Mouse (Mus musculus) liver, postnatal 0 days (tissue): ENCODE results near the gene Cry2. TPM values are rescaled to one million over a fixed set of nuclear protein-coding genes. Genes with fewer than 3 reads are reported as not detected.

Experiments
- ATAC-seq: fragments of 200-750 bp; cut with Nextera tagmentation; 2 replicates; pipeline ENCODE4 v1.8.0; 2017; ENCODE audit warnings: mild to moderate bottlenecking, moderate library complexity
- DNase-seq: peaks from one replicate; pipeline ENCODE4 v3.0.0-alpha.2; 2016
- H3K27ac ChIP-seq: fragments of 300-500 bp; sonication (generic); 2 replicates; pipeline ENCODE4 v1.5.1; 2014; ENCODE audit warnings: antibody characterized with exemption, moderate library complexity, mild to moderate bottlenecking, low read depth
- H3K27me3 ChIP-seq: fragments of 300-500 bp; sonication (generic); 2 replicates; pipeline ENCODE4 v1.6.1; 2014; ENCODE audit warnings: low read length, control low read depth, mixed read lengths; ENCODE audit not compliant: insufficient read depth
- H3K36me3 ChIP-seq: fragments of 300-500 bp; sonication (generic); replicated peaks from 2 replicates; pipeline ENCODE4 v1.6.1; 2014; ENCODE audit warnings: mild to moderate bottlenecking, control low read depth, low read length, moderate library complexity, mixed read lengths; ENCODE audit not compliant: insufficient read depth
- H3K4me1 ChIP-seq: fragments of 300-500 bp; sonication (generic); 2 replicates; pipeline ENCODE4 v1.6.1; 2014; ENCODE audit warnings: antibody characterized with exemption, mild to moderate bottlenecking, control low read depth; ENCODE audit not compliant: insufficient read depth
- H3K4me2 ChIP-seq: fragments of 300-500 bp; sonication (generic); 2 replicates; pipeline ENCODE4 v1.6.1; 2014; ENCODE audit warnings: low read depth, mild to moderate bottlenecking, low read length, moderate library complexity, mixed read lengths
- H3K4me3 ChIP-seq: fragments of 300-500 bp; sonication (generic); 2 replicates; pipeline ENCODE4 v1.5.1; 2014; ENCODE audit warnings: low read depth, low read length
- H3K9ac ChIP-seq: fragments of 300-500 bp; sonication (generic); replicated peaks from 2 replicates; pipeline ENCODE4 v1.6.1; 2014; ENCODE audit warnings: mild to moderate bottlenecking, moderate library complexity
- H3K9me3 ChIP-seq: fragments of 300-500 bp; sonication (generic); 2 replicates; pipeline ENCODE4 v1.6.1; 2016; ENCODE audit warnings: mild to moderate bottlenecking, control low read depth, low read length, mixed read lengths
- CTCF ChIP-seq: sonication (generic); IDR thresholded peaks from 2 replicates; pipeline ENCODE4 v1.5.1; 2016; ENCODE audit warnings: antibody characterized with exemption, low read depth
- EP300 ChIP-seq: IDR thresholded peaks from 2 replicates; pipeline ENCODE4 v1.6.1; 2016; ENCODE audit warnings: antibody characterized with exemption, low read depth, mild to moderate bottlenecking
- WGBS: fragments of 180-500 bp; shearing (Covaris S2); extraction: QIAGEN DNeasy Blood & Tissue Kit; methylation state at CpG from one replicate; pipeline ENCODE4 v1.1.7; 2014; ENCODE audit not compliant: insufficient replicate concordance; 5-methylcytosine and 5-hydroxymethylcytosine counted together
- polyA plus RNA-seq: library from polyadenylated mRNA; unstranded; fragments of >200 nt; fragmentation: Nextera tagmentation; extraction: Ambion mirVana; gene quantifications from 2 replicates; pipeline ENCODE4 v1.2.1, GENCODE M21; 2015

Gene Cry2
- polyA plus RNA-seq, 1 experiment from 2014 or later: 11.9 TPM

DNA sequence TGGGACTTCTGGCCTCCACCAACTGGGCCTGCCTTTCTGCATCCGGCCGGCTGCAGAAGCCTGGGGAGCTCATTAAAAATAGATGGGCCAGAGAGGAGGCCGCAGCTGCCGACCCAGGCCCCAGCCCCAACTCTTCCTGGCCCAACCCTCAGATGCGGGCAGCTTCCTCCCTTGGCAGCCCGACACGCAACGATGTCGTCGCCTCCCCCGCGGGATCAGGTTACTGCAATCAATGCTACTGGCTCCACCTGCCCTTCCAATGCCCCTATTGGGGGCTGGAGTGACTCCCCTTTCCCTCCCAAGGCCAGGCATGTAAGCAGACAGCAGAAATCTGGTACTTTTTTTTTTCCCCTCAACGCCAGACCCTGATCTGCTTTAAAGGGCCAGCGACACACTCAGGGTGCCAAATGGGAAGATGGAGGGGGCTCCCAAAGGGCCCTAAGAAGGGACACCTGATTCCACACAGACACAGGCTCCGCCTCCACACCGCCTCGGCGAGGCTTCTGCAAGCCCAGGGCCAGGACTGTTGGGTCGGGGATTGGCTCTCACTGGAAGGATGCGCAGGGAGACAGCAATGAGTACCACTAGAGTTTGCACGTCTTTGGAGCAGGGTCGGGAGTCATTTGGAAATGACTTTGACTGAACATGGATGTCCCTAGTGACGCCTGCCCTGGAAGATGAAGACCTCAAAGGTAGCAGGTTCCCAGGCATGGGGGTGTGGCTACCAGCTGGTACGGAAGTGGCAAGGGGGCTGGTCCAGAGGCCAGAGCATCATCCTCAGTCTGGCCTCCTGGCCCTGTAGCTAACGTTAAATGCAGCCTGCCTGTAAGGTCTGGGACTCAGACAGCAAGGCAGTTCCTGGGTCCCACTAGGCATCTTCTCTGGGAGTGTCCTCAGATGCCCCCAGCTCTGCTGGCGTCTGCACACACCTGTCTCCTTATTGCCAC lies 41.3 kb downstream of the Cry2 start:
- 0 out of 2 replicates have a peak overlapping the region, but pooled peaks have one; percentile 5 for H3K27ac ChIP-seq

DNA sequence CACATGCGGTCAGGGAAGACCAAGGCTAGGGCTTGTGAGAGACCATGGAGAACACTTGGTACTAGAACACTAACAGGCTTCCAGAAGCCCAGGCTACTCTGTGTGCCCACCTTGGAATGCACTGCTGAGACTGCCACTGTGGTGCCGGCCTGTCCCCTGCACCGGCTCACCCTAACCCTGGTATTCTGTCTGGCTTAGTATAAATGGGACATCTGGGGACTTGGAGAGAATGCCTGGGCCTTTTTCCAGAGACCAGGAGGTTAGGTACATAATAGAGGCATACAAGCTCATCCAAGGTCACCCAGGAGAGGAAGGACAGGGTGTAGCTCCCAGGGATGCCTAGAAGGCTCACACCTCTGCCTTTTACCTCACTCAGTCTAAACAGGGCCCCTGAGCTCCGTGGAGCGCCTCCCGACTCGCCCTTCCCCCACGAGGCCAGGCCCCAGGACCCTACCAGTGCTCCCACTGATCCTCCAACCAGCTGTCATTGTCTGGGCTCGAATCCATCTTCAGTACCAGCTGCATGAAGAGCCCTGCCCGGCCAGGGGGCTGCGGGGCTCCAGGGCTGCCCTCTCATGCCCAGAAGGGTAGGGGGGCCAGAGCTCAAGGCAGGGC lies 42.0 kb downstream of the Cry2 start:
- TF ChIP-seq CTCF (no peak), EP300 (no peak)
- H3K36me3 ChIP-seq: no peaks in the 10 kb centered on the region
- WGBS: 36% methylated on average over 11 of the region's 11 CpGs
- H3K4me3 ChIP-seq: peak overlapping the region; percentile 21
- H3K27ac ChIP-seq: 0 out of 2 replicates have a peak overlapping the region, but pooled peaks have one; percentile 5
- H3K4me2 ChIP-seq: peak overlapping the region; percentile 57
- H3K4me1 ChIP-seq: peaks cover 15% of the 10 kb centered on the region; the same call in 1 of the 2 replicates
- DNase-seq: no peak
- ATAC-seq: peak; percentile 40
- peak overlapping the region; percentile 40; the same call in 1 of the 2 replicates for H3K9ac ChIP-seq
- H3K27me3 ChIP-seq: peaks cover 44% of the 10 kb centered on the region
- no peaks in the 10 kb centered on the region for H3K9me3 ChIP-seq

More for the DNA sequence above, 41.3 kb downstream of the Cry2 start:
- ATAC-seq: peak; percentile 71
- Histone ChIP-seq H3K27me3 (peaks cover 39% of the 10 kb centered on the region), H3K4me2 (peak overlapping the region; percentile 57), H3K4me1 (peaks cover 15% of the 10 kb centered on the region; the same call in 1 of the 2 replicates), H3K36me3 (no peaks in the 10 kb centered on the region), H3K9ac (peak overlapping the region; percentile 40; the same call in 1 of the 2 replicates), H3K9me3 (no peaks in the 10 kb centered on the region), H3K4me3 (peak overlapping the region; percentile 21)
- DNase-seq: peak; percentile 69
- 8% methylated on average over 26 of the region's 26 CpGs for WGBS
- TF ChIP-seq EP300 (no peak), CTCF (no peak)

DNA sequence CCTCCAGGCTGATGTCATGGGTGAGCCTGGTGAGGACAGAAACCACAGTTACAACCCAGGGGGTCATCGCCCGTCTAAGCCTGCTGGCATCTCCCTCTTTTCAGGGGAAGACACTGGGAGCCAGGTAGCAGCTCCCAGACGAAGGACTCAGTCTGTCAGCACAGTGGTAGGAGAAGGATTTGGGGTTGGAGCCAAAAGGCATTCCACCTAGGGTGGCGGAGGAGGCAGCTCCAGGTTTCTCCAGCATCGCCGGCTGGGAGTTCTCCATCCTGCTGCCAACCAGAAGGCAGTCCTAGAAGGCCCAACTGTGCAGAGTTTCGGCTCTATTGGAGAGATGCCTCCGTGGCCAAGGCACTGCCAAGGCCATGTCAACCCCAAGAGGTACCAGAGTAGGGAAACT lies 42.7 kb downstream of the Cry2 start:
- H3K4me1 ChIP-seq: peaks cover 15% of the 10 kb centered on the region; the same call in 1 of the 2 replicates
- no peak for TF ChIP-seq CTCF
- TF ChIP-seq EP300: no peak

DNA sequence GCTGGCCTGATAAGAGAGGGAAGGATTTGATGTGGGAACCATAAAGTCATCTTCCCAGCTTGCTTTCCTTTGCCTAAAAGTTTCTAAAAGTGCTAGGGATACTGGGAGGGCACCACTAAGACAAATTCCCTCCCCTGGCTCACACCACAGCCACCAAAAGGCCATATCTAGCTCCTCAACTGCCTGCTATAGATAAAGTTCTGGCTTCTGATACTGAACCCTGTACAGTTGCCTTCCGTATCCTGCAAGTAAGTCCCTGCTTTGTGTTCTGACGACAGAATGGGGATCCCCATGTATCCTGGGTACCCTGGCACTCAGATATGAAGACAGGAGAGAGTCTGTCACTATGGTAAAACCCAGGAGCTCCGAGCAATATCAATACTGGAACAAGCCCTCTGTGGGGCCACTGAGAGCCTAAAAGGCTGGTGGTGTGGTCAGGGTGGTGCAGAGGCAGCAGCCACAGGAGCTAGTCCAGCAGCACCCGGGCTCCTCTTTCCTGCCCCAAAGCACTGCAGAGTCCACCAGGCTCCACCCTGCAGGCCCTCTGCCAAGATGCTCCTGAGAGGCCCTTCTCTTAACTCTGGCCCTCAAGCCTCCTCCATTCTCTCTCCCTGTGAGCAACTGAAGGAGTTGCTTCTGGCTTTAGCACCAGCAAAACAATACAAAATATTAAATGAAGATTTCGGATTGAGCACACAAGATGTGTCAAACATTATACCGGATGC lies 43.5 kb downstream of the Cry2 start:
- no peak for DNase-seq
- peaks cover 44% of the 10 kb centered on the region for H3K27me3 ChIP-seq
- no peak for TF ChIP-seq CTCF
- no peak overlapping the region for H3K4me3 ChIP-seq
- 57% methylated on average over 6 of the region's 6 CpGs for WGBS
- no peak overlapping the region for H3K27ac ChIP-seq
- no peak overlapping the region for H3K9ac ChIP-seq
- no peak overlapping the region for H3K4me2 ChIP-seq
- no peak for ATAC-seq
- peaks cover 15% of the 10 kb centered on the region; the same call in 1 of the 2 replicates for H3K4me1 ChIP-seq
- no peaks in the 10 kb centered on the region for H3K36me3 ChIP-seq
- H3K9me3 ChIP-seq: no peaks in the 10 kb centered on the region

More for the DNA sequence above, 42.7 kb downstream of the Cry2 start:
- H3K4me3 ChIP-seq: no peak overlapping the region
- DNase-seq (no peak), ATAC-seq (no peak)
- no peaks in the 10 kb centered on the region for H3K9me3 ChIP-seq
- no peak overlapping the region for H3K27ac ChIP-seq
- 76% methylated on average over 8 of the region's 8 CpGs for WGBS
- peaks cover 44% of the 10 kb centered on the region for H3K27me3 ChIP-seq
- peak overlapping the region; percentile 57; the same call in 1 of the 2 replicates for H3K4me2 ChIP-seq
- no peak overlapping the region for H3K9ac ChIP-seq
- no peaks in the 10 kb centered on the region for H3K36me3 ChIP-seq

DNA sequence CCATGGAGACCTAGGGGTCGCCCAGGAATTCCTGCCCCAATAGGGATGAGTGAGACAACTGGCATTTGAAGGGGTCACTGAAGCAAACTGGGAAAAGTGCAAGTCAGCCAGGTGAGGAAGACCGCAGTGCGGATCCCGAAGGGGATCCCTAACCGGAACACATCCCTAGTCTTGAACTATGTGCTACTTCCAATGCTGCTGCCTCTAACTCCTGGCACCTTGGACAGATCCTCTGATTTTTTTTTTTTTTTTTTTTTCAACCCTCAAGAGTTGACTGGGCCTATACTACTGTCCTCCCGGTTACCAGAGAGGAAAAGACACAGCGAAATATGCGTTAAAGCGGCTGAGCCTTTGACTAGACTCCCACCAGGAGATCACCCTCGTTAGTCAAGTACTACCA lies 44.2 kb downstream of the Cry2 start:
- Histone ChIP-seq H3K4me2 (peak overlapping the region; percentile 62), H3K27ac (no peak overlapping the region), H3K4me3 (peak overlapping the region; percentile 41), H3K9ac (no peak overlapping the region; the same call in 1 of the 2 replicates), H3K4me1 (peaks cover 15% of the 10 kb centered on the region; the same call in 1 of the 2 replicates), H3K27me3 (peaks cover 44% of the 10 kb centered on the region), H3K36me3 (no peaks in the 10 kb centered on the region), H3K9me3 (no peaks in the 10 kb centered on the region)
- ATAC-seq (no peak), DNase-seq (no peak)
- WGBS: 18% methylated on average over 10 of the region's 10 CpGs
- no peak for TF ChIP-seq EP300
- no peak for TF ChIP-seq CTCF
